Mouse (Mus musculus): ENCODE results near the gene Pgbd1.
"Not testable (repeated sequence)": the region's sequence is repeated elsewhere in the genome, so short reads cannot be mapped to it uniquely, and the experiment has no call there.

The Pgbd1 gene

DNA sequence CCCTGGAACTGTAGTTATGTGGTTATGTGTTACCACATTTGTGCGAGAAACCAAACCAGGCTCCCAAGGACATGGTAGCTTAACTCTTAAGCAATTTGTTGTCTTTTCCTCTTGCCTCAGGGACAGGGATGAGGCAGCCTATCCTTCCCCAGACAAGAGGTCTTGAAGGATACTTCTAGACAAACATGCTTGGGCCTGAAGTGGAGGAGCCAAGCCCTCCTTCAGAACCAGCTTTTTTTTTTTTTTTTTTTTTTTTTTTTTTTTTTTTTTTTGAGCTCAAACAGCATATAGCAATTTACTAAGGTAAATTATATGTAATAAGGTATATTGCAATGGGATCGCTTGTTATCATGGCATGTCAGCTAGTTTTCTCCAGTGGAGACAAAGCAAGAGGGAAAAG, 25.1 kb downstream of the Pgbd1 start:
- DNase-seq (ENCODE audit: low read depth), result no peak

DNA sequence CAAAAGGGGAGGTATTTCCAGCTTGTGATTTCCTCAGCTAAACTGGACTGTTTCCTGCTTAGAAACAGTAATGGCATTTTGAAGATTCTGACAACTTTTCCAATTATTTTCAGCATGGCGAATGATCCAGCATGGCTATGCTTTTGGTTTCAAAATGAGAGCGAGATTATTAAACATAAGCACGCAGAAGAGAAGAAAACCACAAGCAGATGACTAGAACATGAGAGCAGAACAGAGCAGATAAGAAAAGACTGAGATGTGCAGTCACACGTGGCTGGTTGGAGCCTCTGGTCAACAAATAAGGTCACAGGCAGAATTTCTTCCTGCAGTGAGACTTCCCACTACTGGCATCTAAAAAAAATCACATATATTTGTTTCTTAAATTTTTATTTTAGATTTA, 25.6 kb downstream of the Pgbd1 start:
- DNase-seq (ENCODE audit: low read depth), result no peak

DNA sequence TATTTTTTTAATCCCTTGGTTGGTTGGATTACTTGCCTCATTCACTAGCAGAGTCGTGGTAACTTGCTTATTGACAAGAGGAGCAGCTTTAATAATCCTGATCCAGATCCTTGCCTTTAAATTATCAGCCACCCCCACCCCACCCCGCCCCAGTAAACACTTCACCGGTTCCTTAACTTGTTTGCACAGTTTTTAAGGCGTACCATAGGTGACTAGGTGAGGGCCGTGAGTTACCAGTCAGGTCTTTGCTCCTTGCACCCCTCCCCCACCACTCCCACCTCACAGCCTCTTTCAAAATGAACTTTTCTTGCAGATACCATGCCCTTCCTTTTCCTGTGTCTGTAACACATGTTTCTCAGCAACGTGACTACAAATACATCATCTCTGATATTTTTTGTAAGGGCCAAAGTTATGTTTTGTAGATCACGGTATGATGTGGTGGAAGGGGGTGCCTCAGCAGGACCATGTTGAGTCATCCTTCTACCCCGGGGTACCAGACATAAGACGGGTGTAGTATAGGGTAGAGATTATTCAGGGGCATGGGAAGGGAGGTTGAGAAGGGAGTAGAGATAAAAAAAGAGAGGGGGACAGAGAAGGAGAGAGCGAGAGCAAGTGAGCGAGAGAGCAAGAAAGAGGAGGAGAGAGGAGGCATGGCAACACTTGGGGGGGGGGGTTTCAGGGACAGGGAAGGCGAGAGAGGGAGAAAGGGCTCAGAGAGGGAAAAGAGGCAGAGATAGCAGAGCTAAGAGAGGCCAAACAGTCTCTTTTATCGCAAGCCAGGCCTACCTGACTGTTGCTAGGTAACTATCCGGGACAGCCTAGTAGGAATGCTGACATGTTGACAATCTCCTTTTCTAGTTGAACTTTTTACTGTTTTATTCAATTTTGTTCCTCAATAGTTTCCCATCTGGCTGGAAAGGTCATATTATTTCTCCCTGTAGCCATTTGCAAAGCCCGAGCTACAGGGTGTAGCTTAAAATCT, 26.3 kb downstream of the Pgbd1 start:
- DNase-seq (ENCODE audit: low read depth), result no peak

DNA sequence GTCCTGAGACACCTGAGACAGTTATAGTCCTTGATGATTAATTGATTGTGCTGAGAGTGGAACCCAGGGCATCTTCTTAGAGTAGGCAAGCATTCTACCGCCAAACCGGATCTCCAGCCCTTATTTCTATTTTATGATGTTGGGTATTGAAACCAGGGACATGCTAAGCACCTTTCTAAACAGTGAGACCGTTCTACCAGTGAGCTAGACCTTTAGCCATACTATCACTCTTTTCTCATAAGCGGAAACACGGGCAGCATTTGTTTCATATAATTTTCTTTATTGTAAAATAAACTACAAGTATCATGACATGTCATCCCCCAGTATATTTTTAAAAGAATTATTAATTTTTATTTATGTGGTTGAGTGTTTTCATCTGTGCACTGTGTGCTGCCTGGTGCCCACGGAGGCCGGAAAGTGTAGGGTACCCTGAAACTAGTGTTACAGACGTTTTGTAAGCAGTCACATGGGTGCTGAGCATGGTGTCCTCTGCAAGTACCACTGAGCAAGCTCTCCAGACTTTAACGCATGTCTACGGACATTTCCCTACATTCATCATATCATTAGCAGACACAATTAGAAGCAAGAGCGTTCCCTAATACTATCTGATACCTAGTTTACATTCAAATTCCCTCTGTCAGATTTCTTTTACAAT, 31.9 kb downstream of the Pgbd1 start:
- no peak for DNase-seq (ENCODE audit: low read depth)

DNA sequence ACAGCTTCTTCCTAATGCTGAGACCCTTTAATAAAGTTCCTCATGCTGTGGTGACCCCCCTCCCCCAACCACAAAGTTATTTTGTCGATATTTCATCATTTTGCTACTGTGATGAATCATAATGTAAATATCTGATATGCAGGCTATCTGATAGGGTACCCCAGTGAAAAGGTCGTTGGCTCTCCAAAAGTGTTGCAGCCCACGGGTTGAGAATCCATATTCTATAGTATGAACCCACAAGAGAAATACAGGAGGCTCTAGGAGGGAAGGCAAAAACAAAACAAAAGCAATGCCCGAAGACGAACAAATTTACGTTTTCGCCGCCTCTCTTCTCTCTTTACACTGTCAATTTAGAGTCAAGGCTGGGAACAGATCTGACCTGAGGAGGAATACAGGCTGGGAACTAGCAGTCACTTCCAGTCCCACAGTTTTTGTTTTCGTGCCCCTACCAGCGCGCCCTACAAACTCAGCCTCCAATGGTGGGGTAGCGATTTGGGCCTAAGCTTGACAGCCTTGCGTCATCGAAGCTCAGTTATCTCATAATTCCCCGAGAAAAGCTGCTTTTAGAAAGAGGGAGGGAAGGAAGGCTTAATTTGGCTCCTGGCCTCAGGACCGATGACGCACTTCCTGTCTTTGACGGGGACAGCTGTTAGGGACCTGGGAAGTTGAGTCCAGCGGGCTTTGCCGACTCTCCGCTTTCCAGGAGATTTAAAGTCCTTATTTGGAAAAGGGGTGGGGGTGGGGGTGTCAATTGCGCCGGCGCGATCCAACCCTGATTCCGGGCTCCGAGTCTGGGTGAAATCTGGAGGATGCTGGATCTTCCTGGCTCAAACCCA, 32.7 kb downstream of the Pgbd1 start:
- DNase-seq (ENCODE audit: low read depth), result peak; percentile 85

DNA sequence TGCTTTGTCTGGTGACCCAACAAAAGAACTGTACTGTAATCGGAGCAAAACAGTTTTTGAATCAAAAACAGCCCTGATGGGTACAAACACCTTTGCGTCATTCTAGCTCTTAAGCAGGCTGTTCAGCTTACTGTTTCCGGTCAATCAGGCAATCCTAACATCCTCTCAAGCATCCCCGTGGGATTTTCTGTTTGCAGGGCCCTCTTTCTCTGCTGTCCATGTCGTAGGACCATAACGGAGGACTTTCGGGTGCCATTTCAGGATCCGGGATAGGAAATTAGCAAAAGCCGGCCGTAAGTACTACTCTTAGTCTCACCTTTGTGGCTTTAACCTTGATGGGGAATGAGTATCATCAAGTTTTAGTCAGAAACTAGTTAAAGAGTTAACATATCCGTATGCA, 33.5 kb downstream of the Pgbd1 start:
- DNase-seq (ENCODE audit: low read depth), result no peak

DNA sequence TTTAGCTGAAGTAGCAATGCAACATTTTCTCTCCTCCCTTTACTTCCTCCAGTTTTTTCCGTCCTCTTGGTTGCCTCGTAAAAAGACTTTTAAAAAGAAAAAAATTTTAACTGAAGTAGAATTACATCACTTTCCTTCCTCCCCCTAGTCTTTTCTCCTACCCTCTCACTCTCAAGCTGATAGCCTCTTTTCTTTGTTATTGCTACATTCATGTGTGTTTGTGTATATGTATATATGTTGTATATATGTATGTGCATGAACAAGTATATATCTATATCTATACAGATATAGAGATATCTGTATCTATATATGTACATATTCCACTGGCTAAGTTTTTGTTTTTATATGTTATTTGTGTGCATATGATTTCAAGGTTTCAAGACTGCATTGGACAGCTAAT, 38.0 kb downstream of the Pgbd1 start:
- DNase-seq (ENCODE audit: low read depth), result no peak

DNA sequence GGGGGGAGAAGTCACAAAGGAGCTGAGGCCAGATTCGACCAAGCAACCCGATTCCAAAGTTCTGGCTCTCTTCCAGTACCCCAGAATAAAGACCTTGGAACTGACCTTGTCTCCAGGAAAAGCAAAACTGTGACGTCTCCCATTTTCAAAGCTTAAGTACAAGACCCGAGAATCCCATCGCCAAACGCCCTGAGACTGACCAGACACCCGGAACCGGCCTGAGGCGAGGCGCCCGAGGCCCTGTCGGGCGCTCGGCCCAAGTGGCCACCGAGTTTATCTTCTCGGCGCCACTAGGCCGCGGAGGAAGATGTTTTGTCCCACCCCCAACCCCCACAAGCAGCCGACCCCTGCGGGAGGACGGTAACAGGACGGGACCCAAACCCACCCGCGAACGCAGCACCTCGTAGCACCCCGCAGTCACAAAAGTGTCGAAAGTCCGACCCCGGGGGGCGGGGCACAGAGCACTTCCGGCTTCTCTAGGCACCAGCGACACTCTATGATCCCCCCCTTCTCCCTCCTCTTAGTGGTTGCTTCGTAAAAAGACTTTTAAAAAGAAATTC, 38.5 kb downstream of the Pgbd1 start, which contains the start of gene Zkscan3:
Gene Zkscan3, minus strand, starts transcription at position 469 of the 560 bp plus-strand sequence.
- peak; percentile 41 for DNase-seq (ENCODE audit: low read depth)

DNA sequence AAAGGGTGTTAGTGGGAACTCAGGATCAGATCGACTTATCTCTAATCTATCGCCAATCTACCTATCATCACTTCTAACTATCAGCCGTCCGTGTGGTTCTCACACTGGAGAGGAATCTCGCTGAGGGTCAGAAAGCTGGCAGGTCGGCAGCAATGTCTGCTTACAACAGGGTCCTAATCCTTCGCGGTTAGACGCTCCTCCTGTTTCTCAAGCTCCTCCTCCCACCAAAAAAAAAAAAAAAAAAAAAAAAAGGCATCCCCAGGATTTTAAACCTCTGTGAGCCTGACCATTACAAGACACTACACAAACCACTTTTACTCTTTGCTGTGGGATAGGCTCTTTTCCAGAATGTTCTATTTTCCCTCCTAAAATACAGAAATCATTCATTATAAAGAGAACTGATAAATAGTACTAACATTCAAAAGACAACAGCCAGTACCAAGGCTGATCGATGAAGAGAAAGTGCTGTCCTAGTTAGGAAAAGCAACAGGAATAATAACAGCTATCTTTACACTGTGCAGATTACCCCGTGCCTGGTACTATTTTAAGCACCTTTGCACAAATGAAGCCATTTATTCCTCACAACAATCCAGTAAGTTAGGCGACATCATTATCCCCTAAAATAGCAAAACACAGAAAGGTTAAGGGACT, 39.1 kb downstream of the Pgbd1 start:
- DNase-seq (ENCODE audit: low read depth), result no peak

DNA sequence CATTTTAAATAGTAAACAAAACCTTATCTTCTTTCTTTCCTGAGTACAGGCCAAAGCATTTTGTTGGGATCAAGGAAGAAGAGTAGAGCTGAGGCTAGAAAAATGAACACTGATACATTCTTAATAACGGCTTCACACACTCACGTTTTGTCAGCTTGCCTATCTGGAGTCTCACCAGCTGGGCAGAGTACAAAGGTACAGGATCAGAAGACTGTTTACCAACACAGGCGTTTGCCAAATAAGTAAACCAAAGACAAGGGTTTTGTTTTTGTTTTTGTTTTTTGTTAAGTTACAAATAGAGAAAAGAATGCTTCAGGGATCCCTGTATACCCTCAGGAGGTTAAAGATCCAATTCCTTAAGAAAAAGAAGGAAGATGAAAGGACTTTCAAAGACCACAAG, 39.7 kb downstream of the Pgbd1 start:
- no peak for DNase-seq (ENCODE audit: low read depth)

DNA sequence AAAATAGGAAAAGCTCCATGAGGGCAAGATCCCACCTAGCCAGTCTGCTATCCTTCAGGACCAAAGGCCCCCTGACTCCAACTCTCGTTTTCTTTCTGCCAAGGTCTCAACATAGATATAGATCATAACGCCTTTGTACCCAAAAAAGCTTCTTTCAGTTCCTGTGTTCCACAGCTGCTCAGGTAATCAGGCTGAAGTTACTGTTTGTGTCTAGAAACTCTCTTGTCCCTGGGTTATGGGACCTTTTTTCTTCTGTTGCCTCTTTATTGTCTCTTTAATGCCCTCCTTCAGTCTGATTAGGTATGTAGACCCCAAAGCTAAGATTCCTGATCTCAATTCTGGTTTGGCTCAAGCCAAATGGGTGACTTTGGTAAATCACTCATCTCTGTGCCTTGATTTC, 43.4 kb downstream of the Pgbd1 start:
- DNase-seq (ENCODE audit: low read depth), result no peak

DNA sequence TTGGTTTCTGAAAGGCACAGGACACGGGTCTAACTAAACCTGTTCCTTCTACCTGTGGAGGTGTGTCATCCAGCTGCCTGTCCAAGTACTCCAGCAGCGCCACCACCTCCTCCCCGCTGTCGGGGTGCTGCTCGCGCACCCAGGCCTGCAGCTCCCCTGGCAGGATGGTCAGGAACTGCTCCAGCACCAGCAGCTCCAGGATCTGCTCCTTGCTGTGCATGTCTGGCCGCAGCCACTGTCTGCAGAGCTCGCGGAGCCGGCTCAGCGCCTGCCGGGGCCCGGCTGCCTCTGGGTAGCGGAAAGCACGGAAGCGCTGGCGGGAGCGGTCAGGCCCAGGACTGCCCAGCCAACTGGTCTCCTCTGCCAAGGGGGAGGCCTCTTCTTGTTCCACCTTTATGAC, 44.8 kb downstream of the Pgbd1 start:
- not testable (repeated sequence) for DNase-seq (ENCODE audit: low read depth)

DNA sequence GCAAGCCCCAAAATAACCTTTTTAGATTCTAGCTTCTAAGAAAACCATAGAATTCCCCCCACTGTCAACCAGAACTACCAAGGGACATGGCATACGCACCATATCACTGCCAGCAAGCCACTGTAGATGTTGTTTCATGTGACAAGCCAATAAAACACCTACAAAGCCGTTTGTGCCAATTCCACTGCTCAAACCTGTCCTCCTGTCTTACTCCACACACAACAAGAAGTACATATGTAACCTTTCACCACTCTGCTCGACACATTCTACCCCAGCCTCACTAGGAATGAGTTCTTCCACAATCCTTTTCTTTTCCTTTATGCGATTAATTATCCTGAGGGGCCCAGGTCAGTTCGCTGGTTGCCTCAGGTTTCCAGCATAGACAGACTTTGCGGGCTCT, 45.2 kb downstream of the Pgbd1 start:
- DNase-seq (ENCODE audit: low read depth), result no peak

DNA sequence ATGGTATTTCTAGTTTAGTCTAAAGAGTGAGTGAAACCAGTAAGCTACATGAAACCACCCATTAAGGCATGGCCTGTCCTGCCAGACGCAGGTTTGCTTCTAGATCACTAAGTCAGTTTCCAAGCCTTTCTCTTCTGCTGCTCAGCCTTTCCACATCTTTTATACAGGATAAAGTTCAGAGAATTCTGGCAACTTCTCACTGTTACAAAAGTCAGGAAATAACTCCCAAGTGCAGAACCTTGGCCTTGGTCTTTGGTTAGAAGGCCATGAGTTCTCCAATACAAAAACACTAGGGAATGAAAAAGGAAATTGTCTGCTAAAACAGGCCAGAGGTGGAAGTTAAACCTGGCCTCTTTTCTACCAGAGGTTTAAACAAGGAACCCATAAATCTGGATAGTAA, 45.6 kb downstream of the Pgbd1 start:
- no peak for DNase-seq (ENCODE audit: low read depth)

DNA sequence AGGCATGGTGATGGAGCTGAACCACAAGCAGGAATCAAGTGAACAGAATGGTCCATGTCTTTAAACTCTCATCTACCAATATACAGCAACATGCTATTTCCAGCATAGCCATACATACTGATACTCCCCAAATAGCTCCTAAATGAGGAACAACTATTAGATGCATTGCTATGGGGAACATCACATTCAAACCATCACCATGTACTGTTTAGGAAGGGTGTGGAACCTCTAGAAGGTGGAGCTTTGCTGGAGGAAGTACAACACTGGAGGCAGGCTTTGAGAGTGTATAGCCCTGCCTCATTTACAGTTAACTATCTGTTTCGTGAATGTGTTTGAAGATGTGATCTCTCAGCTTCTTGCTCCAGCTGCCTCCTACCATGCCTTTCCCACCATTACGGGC, 63.1 kb downstream of the Pgbd1 start:
- no peak for DNase-seq (ENCODE audit: low read depth)

DNA sequence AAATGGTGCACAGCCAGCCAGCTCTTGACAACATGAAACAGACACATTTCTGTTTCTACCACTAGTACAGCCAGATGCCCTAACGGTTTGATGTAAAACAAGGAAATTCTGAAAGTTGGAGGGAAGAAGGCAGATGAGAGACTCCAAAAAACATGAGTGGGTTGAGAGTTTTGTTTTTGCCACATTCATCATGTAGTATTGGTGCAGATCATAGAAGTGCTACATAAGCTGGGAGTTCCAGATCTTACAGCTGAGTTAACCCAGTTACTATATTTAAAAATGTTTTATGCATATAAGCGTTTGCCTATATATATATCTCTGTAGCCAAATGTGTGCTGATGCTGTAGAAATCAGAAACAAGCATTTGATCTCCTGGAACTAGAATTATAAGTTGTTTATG, 68.2 kb downstream of the Pgbd1 start:
- no peak for DNase-seq (ENCODE audit: low read depth)

Data from fibroblast of lung, adult 2 months (primary cell).